Mouse (Mus musculus) heart, adult 9 months (tissue): ENCODE results near the gene Lbp.
A peak's percentile ranks its signal among the peaks of the same experiment; 100 is the strongest.

ENCODE experiments used
- DNase-seq, 2 experiments: peaks; one replicate each; pipeline ENCODE4 v3.0.0; 2022; ENCODE audit warnings: low spot score in 2 of 2

The Lbp gene

GRCm38 (mm10) chr2:158360873-158361677 lies 54.8 kb downstream of the Lbp start:
- peak; percentile 72 to 82 for DNase-seq

DNA sequence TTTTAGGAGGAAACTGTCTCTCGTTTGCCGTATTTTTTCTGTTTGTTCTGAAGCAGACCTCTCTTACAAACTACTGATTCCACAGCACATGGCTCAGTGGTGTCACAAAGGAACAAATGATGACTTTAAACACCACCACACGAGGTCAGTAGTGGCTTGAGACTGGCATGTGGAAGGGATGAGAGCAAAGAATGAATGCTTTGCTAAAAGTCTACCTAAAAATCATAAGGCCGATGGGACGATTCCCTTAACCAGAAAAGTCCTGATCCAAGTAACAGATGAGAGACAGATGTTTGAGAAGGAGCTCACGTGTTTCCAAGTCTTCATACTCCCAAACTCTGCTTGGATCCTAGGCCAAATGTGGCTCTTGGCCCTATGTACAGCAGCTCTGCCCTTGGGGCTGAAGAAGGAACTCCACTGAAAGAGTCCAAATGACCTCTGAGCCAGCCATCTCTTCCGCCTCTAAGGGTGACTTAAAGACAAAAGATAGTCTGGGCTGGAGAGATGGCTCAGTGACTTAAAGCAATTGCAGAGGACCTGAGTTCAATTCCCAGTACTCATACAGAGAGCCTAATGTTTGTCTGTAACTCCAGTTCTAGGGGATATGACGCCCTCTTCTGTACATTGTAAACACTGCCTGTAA lies 55.5 kb downstream of the Lbp start:
- no peak for DNase-seq

DNA sequence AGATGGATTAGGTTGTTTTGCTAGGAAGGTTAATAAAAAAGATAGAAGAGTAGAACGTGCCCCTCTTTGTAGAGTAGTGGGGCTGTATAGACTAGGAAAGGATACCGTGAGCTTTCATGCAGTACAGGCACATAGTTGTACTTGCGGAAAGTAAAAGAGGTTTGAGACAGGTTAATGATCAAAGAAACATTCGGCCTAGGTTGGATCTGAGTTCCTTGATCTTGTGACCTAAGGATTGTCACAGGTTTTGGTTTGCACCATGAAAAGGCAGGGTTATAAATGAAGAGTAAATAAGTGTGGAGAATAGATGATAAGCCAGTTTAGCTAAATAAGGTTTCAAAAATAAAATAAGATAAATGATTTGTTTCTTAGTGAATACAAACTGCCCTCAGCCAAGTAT lies 57.9 kb downstream of the Lbp start:
- DNase-seq, result no peak

- DNase-seq, result no peak
Measured at GRCm38 (mm10) chr2:158365099-158365850, 59.0 kb downstream of the Lbp start.

- no peak for DNase-seq
Measured at GRCm38 (mm10) chr2:158367654-158368053, 61.4 kb downstream of the Lbp start.

DNA sequence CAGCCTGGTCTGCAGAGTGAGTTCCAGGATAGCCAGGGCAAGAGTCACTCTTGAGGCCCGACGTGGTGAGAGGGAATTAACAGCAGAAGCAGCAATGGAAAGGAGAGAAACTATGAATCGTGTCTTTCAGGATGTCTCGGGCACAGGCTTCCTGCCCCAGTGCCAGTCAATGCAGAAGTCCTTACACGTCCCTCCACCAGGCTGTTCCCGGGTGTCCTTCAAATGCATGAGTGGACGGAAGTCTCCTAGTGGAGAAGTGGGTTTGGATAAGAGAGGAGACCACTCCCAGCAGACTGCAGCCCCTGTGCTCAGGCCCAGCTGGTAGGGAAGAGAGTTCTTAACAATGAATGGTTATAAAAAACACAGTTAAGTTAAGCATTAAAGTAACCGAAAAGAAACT lies 62.0 kb downstream of the Lbp start:
- no peak for DNase-seq

- DNase-seq, result no peak
Measured at GRCm38 (mm10) chr2:158369474-158370172, 63.3 kb downstream of the Lbp start.

DNA sequence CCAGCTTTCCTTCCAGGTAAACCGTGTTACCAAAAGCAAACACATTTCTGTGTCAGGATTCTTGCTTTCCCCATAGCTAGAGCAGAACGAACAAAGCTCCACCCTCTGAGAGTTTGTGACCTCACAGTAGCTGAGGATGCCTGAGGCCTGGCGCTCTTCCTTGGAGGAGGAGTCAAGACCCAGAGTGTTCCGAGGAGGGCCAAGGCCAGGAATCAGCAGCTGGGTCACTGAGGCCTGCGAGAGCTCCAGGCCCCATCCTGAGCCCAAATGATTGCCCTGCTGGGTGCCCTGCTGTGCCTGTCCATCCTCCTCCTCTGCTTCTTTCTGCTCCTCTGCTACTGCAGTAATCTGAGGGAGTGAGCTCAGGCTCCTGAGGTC lies 63.9 kb downstream of the Lbp start:
- DNase-seq, result no peak

- no peak for DNase-seq
Measured at GRCm38 (mm10) chr2:158373061-158373460, 66.8 kb downstream of the Lbp start.

GRCm38 (mm10) chr2:158373516-158373915 lies 67.2 kb downstream of the Lbp start:
- no peak for DNase-seq

DNA sequence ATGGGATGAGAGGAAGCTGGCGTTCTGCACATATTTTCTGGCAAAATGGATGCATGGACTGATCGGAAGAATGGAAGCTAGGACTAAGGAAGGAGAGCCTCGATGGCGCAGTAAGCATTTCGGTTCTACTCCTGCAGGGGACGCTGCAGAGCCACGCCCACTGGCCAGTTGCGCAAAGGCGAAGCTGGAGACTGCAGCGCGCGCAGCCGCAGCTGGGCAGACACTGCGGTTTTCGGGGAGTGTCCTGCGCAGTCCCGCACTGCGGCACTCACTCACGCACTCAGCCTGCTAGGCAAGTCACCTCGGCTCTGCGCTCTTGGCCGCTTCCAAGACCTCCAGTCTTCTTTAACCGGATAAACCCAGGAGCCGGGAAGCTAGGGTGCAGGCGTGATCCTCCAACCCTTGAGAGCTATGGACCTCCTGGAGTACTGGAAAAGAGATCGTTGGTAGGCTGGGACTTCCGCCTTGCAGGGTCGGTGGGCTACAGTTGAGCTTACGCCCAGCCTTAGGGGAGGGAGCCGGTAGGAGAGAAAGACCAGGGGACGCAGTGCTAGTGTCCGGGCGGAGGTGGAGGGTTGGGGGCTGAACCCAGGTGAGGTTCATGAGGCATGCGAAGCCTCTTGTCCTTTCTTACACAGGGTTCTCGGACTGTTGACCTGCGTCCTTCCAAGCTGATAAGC lies 69.3 kb downstream of the Lbp start, which contains the start of gene Snhg11:
Gene Snhg11, plus strand, starts transcription at position 196 of the 680 bp plus-strand sequence.
- DNase-seq, result no peak

DNA sequence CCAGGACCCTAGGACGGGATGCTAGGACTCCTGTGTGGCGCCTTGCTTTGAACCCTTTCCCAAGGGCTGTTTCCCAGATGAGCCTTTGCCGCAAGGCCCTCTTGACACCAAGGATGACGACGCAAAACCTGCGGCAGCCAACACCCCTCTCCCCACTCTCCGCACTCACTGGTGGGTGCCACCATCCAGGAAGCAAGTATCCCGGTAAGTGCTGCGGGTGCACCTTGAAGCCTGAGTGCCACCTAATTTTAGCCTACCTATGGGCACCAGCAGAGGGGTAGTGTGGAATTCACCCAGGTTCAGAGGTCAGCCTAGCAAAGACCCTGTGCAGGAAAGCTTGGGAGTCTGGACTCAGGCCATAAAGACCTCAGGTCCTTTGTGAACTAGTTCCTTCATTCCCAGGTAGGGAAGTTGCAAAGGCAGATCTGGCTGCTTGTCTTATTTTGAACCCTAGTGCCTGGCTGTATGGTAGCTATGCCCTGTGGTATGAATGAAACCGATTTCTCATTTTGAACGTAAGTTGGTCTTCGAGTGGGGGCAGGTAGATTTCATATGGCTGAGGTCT lies 69.9 kb downstream of the Lbp start:
- no peak for DNase-seq

DNA sequence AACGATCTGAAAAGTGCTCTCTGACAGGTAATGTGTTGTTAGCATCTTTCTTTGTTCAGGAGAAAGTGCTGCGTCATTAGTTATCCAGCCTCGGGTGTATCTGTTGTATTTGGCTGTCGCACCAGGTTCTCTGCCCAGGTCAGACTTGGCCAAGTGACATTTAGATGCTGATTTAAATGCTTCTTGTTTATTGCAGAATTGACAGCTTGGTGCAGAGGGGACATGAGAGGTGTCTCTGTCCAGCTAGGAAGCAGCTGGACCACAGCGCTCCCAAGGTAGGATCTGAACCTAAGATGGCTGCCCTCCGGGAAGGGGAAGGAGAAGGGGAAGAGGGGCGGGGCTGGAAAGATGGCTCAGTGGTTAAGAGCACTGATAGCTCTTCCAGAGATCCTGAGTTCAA lies 70.5 kb downstream of the Lbp start:
- DNase-seq, result no peak

DNA sequence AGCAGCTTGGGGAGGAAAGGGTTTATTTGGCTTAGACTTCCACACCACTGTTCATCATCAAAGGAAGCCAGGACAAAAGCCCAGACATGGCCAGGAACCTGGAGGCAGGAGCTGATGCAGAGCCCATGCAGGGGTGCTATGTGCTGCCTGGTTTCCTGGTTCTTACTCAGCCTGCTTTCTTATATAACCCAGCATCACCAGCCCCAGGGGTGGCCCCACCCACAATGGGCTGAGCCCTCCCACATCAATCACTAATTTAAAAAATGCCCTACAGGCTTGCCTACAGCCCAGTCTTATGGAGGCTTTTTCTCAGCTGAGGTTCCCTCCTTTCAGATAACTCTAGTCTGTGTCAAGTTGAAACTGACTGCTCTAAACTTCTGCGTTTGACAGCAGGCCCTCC lies 71.5 kb downstream of the Lbp start:
- no peak for DNase-seq

DNA sequence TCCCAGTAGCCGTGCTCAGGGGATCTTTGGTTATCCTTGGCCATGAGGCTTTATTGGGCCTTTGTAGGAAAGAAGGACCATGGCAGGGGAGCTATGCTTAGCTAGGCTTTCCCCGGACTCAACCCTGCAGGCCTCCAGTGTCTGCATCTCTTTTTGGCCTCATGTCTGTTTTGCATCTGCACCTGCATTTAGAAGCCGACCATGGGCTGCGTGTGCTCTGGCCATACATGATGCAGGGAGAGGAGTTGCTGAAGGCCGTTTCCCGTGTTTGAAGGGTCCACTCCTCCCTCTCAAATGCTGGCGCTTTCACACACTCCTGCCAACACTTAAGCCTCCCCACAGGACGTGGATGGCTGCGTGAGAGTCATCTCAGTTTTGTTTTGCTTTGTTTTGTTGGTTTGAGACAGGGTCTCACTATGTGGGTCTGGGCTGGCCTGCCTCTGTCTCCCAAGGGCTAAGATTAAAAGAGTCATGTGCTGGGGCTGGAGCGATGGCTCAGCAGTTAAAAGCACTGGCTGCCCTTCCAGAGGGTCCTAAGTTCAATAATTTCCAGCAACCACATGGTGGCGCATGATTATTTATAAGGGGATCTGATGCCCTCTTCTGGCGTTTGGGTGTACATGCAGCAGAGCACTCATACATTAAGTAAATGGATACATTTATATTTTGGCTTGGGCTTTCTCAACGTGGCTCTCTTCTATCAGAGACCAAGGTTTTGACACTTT lies 73.2 kb downstream of the Lbp start:
- peak; percentile 17 to 35 for DNase-seq
